Mouse (Mus musculus): ENCODE measurements around the gene Chil1. TPM values are rescaled to one million over a fixed set of nuclear protein-coding genes. Genes with fewer than 3 reads are reported as not detected.

Chil1 gene
- total RNA-seq (2021): 10 to 100 TPM in 1 of 2 experiments, 1 to 10 TPM in 1; 9.7 to 12.8 TPM
- long read RNA-seq, experiment 1, partial matches to known transcripts: 1 of 7 reads
- long read RNA-seq, experiment 1, other reads (novel, unspliced or antisense): 2 of 7 reads
- long read RNA-seq, experiment 2, partial matches to known transcripts: 1 of 10 reads
- long read RNA-seq, experiment 2, other reads (novel, unspliced or antisense): 5 of 10 reads

- no peak for DNase-seq (ENCODE audit: low spot score in 2 of 2)
Measured at GRCm38 (mm10) chr1:134182025-134182424, at the start of gene Chil1. TSS of gene Chil1 (plus strand) at chr1:134182176.

GRCm38 (mm10) chr1:134133316-134133715, 48.7 kb upstream of the Chil1 start:
- DNase-seq (ENCODE audit: low spot score in 2 of 2): no peak

- no peak for DNase-seq (ENCODE audit: low spot score in 2 of 2)
Measured at GRCm38 (mm10) chr1:134136351-134136750, 45.6 kb upstream of the Chil1 start.

GRCm38 (mm10) chr1:134138424-134138823, 43.6 kb upstream of the Chil1 start:
- no peak for DNase-seq (ENCODE audit: low spot score in 2 of 2)

- no peak for DNase-seq (ENCODE audit: low spot score in 2 of 2)
Measured at GRCm38 (mm10) chr1:134142363-134142794, 39.6 kb upstream of the Chil1 start.

- no peak for DNase-seq (ENCODE audit: low spot score in 2 of 2)
Measured at GRCm38 (mm10) chr1:134146066-134146465, 35.9 kb upstream of the Chil1 start.

- DNase-seq (ENCODE audit: low spot score in 2 of 2): no peak
Measured at GRCm38 (mm10) chr1:134150076-134150475, 31.9 kb upstream of the Chil1 start.

- DNase-seq (ENCODE audit: low spot score in 2 of 2): no peak
Measured at GRCm38 (mm10) chr1:134150745-134151144, 31.2 kb upstream of the Chil1 start.

GRCm38 (mm10) chr1:134151655-134152412, 30.1 kb upstream of the Chil1 start:
- peak; percentile 63 to 73 for DNase-seq (ENCODE audit: low spot score in 2 of 2)

- DNase-seq (ENCODE audit: low spot score in 2 of 2): no peak
Measured at GRCm38 (mm10) chr1:134152626-134153590, 29.1 kb upstream of the Chil1 start.

GRCm38 (mm10) chr1:134154121-134154520, 27.9 kb upstream of the Chil1 start:
- DNase-seq (ENCODE audit: low spot score in 2 of 2): no peak

- no peak for DNase-seq (ENCODE audit: low spot score in 2 of 2)
Measured at GRCm38 (mm10) chr1:134154655-134155054, 27.3 kb upstream of the Chil1 start.

- DNase-seq (ENCODE audit: low spot score in 2 of 2): no peak
Measured at GRCm38 (mm10) chr1:134160404-134160803, 21.6 kb upstream of the Chil1 start.

- no peak for DNase-seq (ENCODE audit: low spot score in 2 of 2)
Measured at GRCm38 (mm10) chr1:134161399-134161798, 20.6 kb upstream of the Chil1 start.

GRCm38 (mm10) chr1:134162510-134163225, 19.3 kb upstream of the Chil1 start:
- DNase-seq (ENCODE audit: low spot score in 2 of 2): no peak

GRCm38 (mm10) chr1:134163476-134163875, 18.5 kb upstream of the Chil1 start:
- DNase-seq (ENCODE audit: low spot score in 2 of 2): no peak

GRCm38 (mm10) chr1:134164454-134164853, 17.5 kb upstream of the Chil1 start:
- no peak for DNase-seq (ENCODE audit: low spot score in 2 of 2)

GRCm38 (mm10) chr1:134166547-134166946, 15.4 kb upstream of the Chil1 start:
- DNase-seq (ENCODE audit: low spot score in 2 of 2): no peak

- no peak for DNase-seq (ENCODE audit: low spot score in 2 of 2)
Measured at GRCm38 (mm10) chr1:134167416-134168305, 14.3 kb upstream of the Chil1 start.

- no peak for DNase-seq (ENCODE audit: low spot score in 2 of 2)
Measured at GRCm38 (mm10) chr1:134168567-134168966, 13.4 kb upstream of the Chil1 start.
